Mouse (Mus musculus) midbrain, embryonic 12.5 days (tissue): Measurements from ENCODE around the gene Dnaja2. TPM values are rescaled to one million over a fixed set of nuclear protein-coding genes. Genes with fewer than 3 reads are reported as not detected.
A peak's percentile ranks its signal among the peaks of the same experiment; 100 is the strongest.

Experiments
- ATAC-seq: fragments of 200-750 bp; cut with Nextera tagmentation; 2 replicates; pipeline ENCODE4 v1.8.0; 2017; ENCODE audit warnings: low read depth, moderate TSS enrichment, moderate library complexity; ENCODE audit not compliant: low FRiP score
- H3K27ac ChIP-seq: fragments of 300-500 bp; sonication (generic); replicated peaks from 2 replicates; pipeline ENCODE4 v1.5.1; 2016; ENCODE audit warnings: mild to moderate bottlenecking
- H3K27me3 ChIP-seq: fragments of 300-500 bp; sonication (generic); 2 replicates; pipeline ENCODE4 v1.6.1; 2016; ENCODE audit warnings: mild to moderate bottlenecking
- H3K36me3 ChIP-seq: fragments of 300-500 bp; sonication (generic); 2 replicates; pipeline ENCODE4 v1.6.1; 2016
- H3K4me1 ChIP-seq: fragments of 300-500 bp; sonication (generic); 2 replicates; pipeline ENCODE4 v1.6.1; 2016
- H3K4me2 ChIP-seq: fragments of 300-500 bp; sonication (generic); replicated peaks from 2 replicates; pipeline ENCODE4 v1.6.1; 2016; ENCODE audit warnings: mild to moderate bottlenecking, moderate library complexity
- H3K4me3 ChIP-seq: fragments of 300-500 bp; sonication (generic); 2 replicates; pipeline ENCODE4 v1.5.1; 2016; ENCODE audit warnings: mild to moderate bottlenecking
- H3K9ac ChIP-seq: fragments of 300-500 bp; sonication (generic); replicated peaks from 2 replicates; pipeline ENCODE4 v1.6.1; 2016; ENCODE audit warnings: mild to moderate bottlenecking, moderate library complexity
- H3K9me3 ChIP-seq: fragments of 300-500 bp; sonication (generic); 2 replicates; pipeline ENCODE4 v1.6.1; 2016; ENCODE audit warnings: mild to moderate bottlenecking
- WGBS: fragments of 180-500 bp; shearing (Covaris S2); methylation state at CpG from one replicate; pipeline ENCODE4 v1.1.7; 2016; 5-methylcytosine and 5-hydroxymethylcytosine counted together
- polyA plus RNA-seq: library from polyadenylated mRNA; unstranded; fragments of >200 nt; fragmentation: Nextera tagmentation; extraction: Ambion mirVana; gene quantifications from 2 replicates; pipeline ENCODE4 v1.2.1, GENCODE M21; 2016

Dnaja2 gene
- polyA plus RNA-seq, 1 experiment from 2014 or later, result 164 TPM

GRCm38 (mm10) chr8:85517336-85517735 is 37.8 kb downstream of the Dnaja2 start:
- Histone ChIP-seq H3K4me2 (no peak overlapping the region), H3K4me1 (no peaks in the 10 kb centered on the region), H3K9ac (no peak overlapping the region), H3K4me3 (no peak overlapping the region), H3K36me3 (peaks cover 76% of the 10 kb centered on the region), H3K9me3 (no peaks in the 10 kb centered on the region), H3K27me3 (no peaks in the 10 kb centered on the region), H3K27ac (no peak overlapping the region)
- ATAC-seq, result no peak
- WGBS, result 92% methylated on average over 4 of the region's 4 CpGs

- no peaks in the 10 kb centered on the region for H3K9me3 ChIP-seq
- H3K4me3 ChIP-seq, result no peak overlapping the region
- H3K4me1 ChIP-seq, result no peaks in the 10 kb centered on the region
- H3K27me3 ChIP-seq, result no peaks in the 10 kb centered on the region
- no peak for ATAC-seq
- no peak overlapping the region for H3K9ac ChIP-seq
- no peak overlapping the region for H3K4me2 ChIP-seq
- H3K27ac ChIP-seq, result no peak overlapping the region
- 74% methylated on average over 7 of the region's 7 CpGs for WGBS
- peaks cover 63% of the 10 kb centered on the region for H3K36me3 ChIP-seq
These were observed 39.8 kb downstream of the Dnaja2 start for GRCm38 (mm10) chr8:85515391-85515790.

- no peak overlapping the region for H3K9ac ChIP-seq
- ATAC-seq, result no peak
- no peaks in the 10 kb centered on the region for H3K27me3 ChIP-seq
- WGBS, result 80% methylated on average over 4 of the region's 4 CpGs
- H3K4me1 ChIP-seq, result no peaks in the 10 kb centered on the region
- no peaks in the 10 kb centered on the region for H3K9me3 ChIP-seq
- H3K4me2 ChIP-seq, result no peak overlapping the region
- no peak overlapping the region for H3K4me3 ChIP-seq
- peak overlapping the region; percentile 35; the same call in 1 of the 2 replicates for H3K27ac ChIP-seq
- H3K36me3 ChIP-seq, result peaks cover 65% of the 10 kb centered on the region
These were observed 41.9 kb downstream of the Dnaja2 start for GRCm38 (mm10) chr8:85513283-85513682.

- H3K4me2 ChIP-seq, result no peak overlapping the region
- no peak overlapping the region for H3K27ac ChIP-seq
- no peaks in the 10 kb centered on the region for H3K4me1 ChIP-seq
- peaks cover 64% of the 10 kb centered on the region for H3K36me3 ChIP-seq
- H3K9ac ChIP-seq, result no peak overlapping the region
- WGBS, result 88% methylated on average over 8 of the region's 8 CpGs
- H3K4me3 ChIP-seq, result no peak overlapping the region
- no peaks in the 10 kb centered on the region for H3K9me3 ChIP-seq
- ATAC-seq, result no peak
- H3K27me3 ChIP-seq, result no peaks in the 10 kb centered on the region
These were observed 42.9 kb downstream of the Dnaja2 start for GRCm38 (mm10) chr8:85512234-85512633.

GRCm38 (mm10) chr8:85508661-85509060 is 46.5 kb downstream of the Dnaja2 start:
- Histone ChIP-seq H3K9me3 (no peaks in the 10 kb centered on the region), H3K27me3 (no peaks in the 10 kb centered on the region), H3K4me2 (no peak overlapping the region), H3K4me3 (no peak overlapping the region), H3K4me1 (no peaks in the 10 kb centered on the region), H3K27ac (no peak overlapping the region), H3K36me3 (peaks cover 50% of the 10 kb centered on the region), H3K9ac (no peak overlapping the region)
- WGBS, result 80% methylated on average over 4 of the region's 4 CpGs
- ATAC-seq, result no peak

- H3K4me2 ChIP-seq, result no peak overlapping the region
- ATAC-seq, result no peak
- no peaks in the 10 kb centered on the region for H3K9me3 ChIP-seq
- H3K4me1 ChIP-seq, result no peaks in the 10 kb centered on the region
- 66% methylated on average over 4 of the region's 4 CpGs for WGBS
- no peak overlapping the region for H3K27ac ChIP-seq
- no peak overlapping the region for H3K4me3 ChIP-seq
- peaks cover 41% of the 10 kb centered on the region for H3K36me3 ChIP-seq
- H3K9ac ChIP-seq, result no peak overlapping the region
- no peaks in the 10 kb centered on the region for H3K27me3 ChIP-seq
These were observed 48.5 kb downstream of the Dnaja2 start for GRCm38 (mm10) chr8:85506620-85507019.

- Histone ChIP-seq H3K4me1 (0 out of 2 replicates have a peak, but pooled peaks cover 9% of the 10 kb centered on the region), H3K36me3 (peaks cover 28% of the 10 kb centered on the region), H3K27me3 (no peaks in the 10 kb centered on the region), H3K9me3 (no peaks in the 10 kb centered on the region), H3K4me3 (no peak overlapping the region), H3K9ac (no peak overlapping the region), H3K4me2 (no peak overlapping the region), H3K27ac (no peak overlapping the region)
- no peak for ATAC-seq
- 83% methylated on average over 6 of the region's 6 CpGs for WGBS
These were observed 50.4 kb downstream of the Dnaja2 start for GRCm38 (mm10) chr8:85504704-85505103.

- H3K36me3 ChIP-seq, result peaks cover 16% of the 10 kb centered on the region
- WGBS, result 71% methylated on average over 3 of the region's 3 CpGs
- ATAC-seq, result no peak
- H3K9me3 ChIP-seq, result no peaks in the 10 kb centered on the region
- no peak overlapping the region for H3K4me3 ChIP-seq
- H3K27me3 ChIP-seq, result no peaks in the 10 kb centered on the region
- no peak overlapping the region for H3K9ac ChIP-seq
- peaks cover 17% of the 10 kb centered on the region for H3K4me1 ChIP-seq
- no peak overlapping the region for H3K27ac ChIP-seq
- H3K4me2 ChIP-seq, result no peak overlapping the region
These were observed 52.1 kb downstream of the Dnaja2 start for GRCm38 (mm10) chr8:85503065-85503464.

GRCm38 (mm10) chr8:85502381-85502780 is 52.8 kb downstream of the Dnaja2 start:
- no peaks in the 10 kb centered on the region for H3K27me3 ChIP-seq
- no peak overlapping the region for H3K27ac ChIP-seq
- H3K9ac ChIP-seq, result no peak overlapping the region
- H3K4me2 ChIP-seq, result no peak overlapping the region
- no peak overlapping the region for H3K4me3 ChIP-seq
- 85% methylated on average over 2 of the region's 2 CpGs for WGBS
- peaks cover 9% of the 10 kb centered on the region for H3K36me3 ChIP-seq
- no peaks in the 10 kb centered on the region for H3K9me3 ChIP-seq
- ATAC-seq, result no peak
- peaks cover 17% of the 10 kb centered on the region for H3K4me1 ChIP-seq

GRCm38 (mm10) chr8:85500955-85501685 is 54.0 kb downstream of the Dnaja2 start:
- no peak overlapping the region for H3K4me3 ChIP-seq
- H3K9me3 ChIP-seq, result no peaks in the 10 kb centered on the region
- no peak overlapping the region for H3K27ac ChIP-seq
- H3K4me1 ChIP-seq, result peaks cover 19% of the 10 kb centered on the region
- H3K4me2 ChIP-seq, result no peak overlapping the region
- H3K36me3 ChIP-seq, result peaks cover 9% of the 10 kb centered on the region
- WGBS, result 85% methylated on average over 11 of the region's 11 CpGs
- H3K9ac ChIP-seq, result 0 out of 2 replicates have a peak overlapping the region, but pooled peaks have one; percentile 6
- no peak for ATAC-seq
- no peaks in the 10 kb centered on the region for H3K27me3 ChIP-seq

GRCm38 (mm10) chr8:85500460-85500859 is 54.7 kb downstream of the Dnaja2 start:
- H3K4me2 ChIP-seq, result no peak overlapping the region
- peaks cover 20% of the 10 kb centered on the region for H3K4me1 ChIP-seq
- H3K36me3 ChIP-seq, result peaks cover 3% of the 10 kb centered on the region
- WGBS, result 92% methylated on average over 10 of the region's 10 CpGs
- no peak overlapping the region for H3K4me3 ChIP-seq
- H3K27me3 ChIP-seq, result no peaks in the 10 kb centered on the region
- ATAC-seq, result no peak
- no peak overlapping the region for H3K9ac ChIP-seq
- no peak overlapping the region for H3K27ac ChIP-seq
- no peaks in the 10 kb centered on the region for H3K9me3 ChIP-seq

GRCm38 (mm10) chr8:85498577-85498976 is 56.6 kb downstream of the Dnaja2 start:
- Histone ChIP-seq H3K4me3 (no peak overlapping the region), H3K9me3 (no peaks in the 10 kb centered on the region), H3K4me1 (peaks cover 25% of the 10 kb centered on the region), H3K27ac (no peak overlapping the region), H3K27me3 (peaks cover 3% of the 10 kb centered on the region; the same call in 1 of the 2 replicates), H3K9ac (no peak overlapping the region), H3K4me2 (no peak overlapping the region), H3K36me3 (no peaks in the 10 kb centered on the region)
- no peak for ATAC-seq
- 15% methylated on average over 2 of the region's 2 CpGs for WGBS

- H3K4me1 ChIP-seq, result peaks cover 34% of the 10 kb centered on the region
- H3K4me3 ChIP-seq, result no peak overlapping the region
- no peak overlapping the region for H3K9ac ChIP-seq
- H3K9me3 ChIP-seq, result no peaks in the 10 kb centered on the region
- WGBS, result 90% methylated on average over 4 of the region's 4 CpGs
- ATAC-seq, result no peak
- no peak overlapping the region for H3K27ac ChIP-seq
- H3K27me3 ChIP-seq, result peaks cover 7% of the 10 kb centered on the region; the same call in 1 of the 2 replicates
- H3K4me2 ChIP-seq, result no peak overlapping the region
- no peaks in the 10 kb centered on the region for H3K36me3 ChIP-seq
These were observed 58.4 kb downstream of the Dnaja2 start for GRCm38 (mm10) chr8:85496778-85497177.
